Mouse (Mus musculus) hindbrain, embryonic 14.5 days (tissue): Measurements from ENCODE around the gene Efnb1. TPM values are rescaled to one million over a fixed set of nuclear protein-coding genes. Genes with fewer than 3 reads are reported as not detected.

Experiments used
- ATAC-seq: fragments of 200-750 bp; cut with Nextera tagmentation; 2 replicates; pipeline ENCODE4 v1.8.0; 2017; ENCODE audit warnings: moderate number of reproducible peaks, mild to moderate bottlenecking, moderate TSS enrichment, moderate library complexity; ENCODE audit not compliant: low FRiP score
- DNase-seq: peaks from one replicate; pipeline ENCODE4 v3.0.0-alpha.2; 2015; ENCODE audit warnings: low spot score
- H3K27ac ChIP-seq: fragments of 300-500 bp; sonication (generic); 2 replicates; pipeline ENCODE4 v1.5.1; 2014; ENCODE audit warnings: mild to moderate bottlenecking, moderate library complexity
- H3K27me3 ChIP-seq: fragments of 300-500 bp; sonication (generic); 2 replicates; pipeline ENCODE4 v1.6.1; 2014; ENCODE audit warnings: mild to moderate bottlenecking, low read length, mixed read lengths; ENCODE audit not compliant: control insufficient read depth, insufficient read depth
- H3K36me3 ChIP-seq: fragments of 300-500 bp; sonication (generic); replicated peaks from 2 replicates; pipeline ENCODE4 v1.6.1; 2014; ENCODE audit not compliant: control insufficient read depth, insufficient read depth
- H3K4me1 ChIP-seq: fragments of 300-500 bp; sonication (generic); replicated peaks from 2 replicates; pipeline ENCODE4 v1.6.1; 2014; ENCODE audit warnings: antibody characterized with exemption, low read length, mixed read lengths; ENCODE audit not compliant: control insufficient read depth, insufficient read depth
- H3K4me2 ChIP-seq: fragments of 300-500 bp; sonication (generic); replicated peaks from 2 replicates; pipeline ENCODE4 v1.6.1; 2014; ENCODE audit warnings: mild to moderate bottlenecking, moderate library complexity
- H3K4me3 ChIP-seq: fragments of 300-500 bp; sonication (generic); replicated peaks from 2 replicates; pipeline ENCODE4 v1.5.1; 2014; ENCODE audit warnings: mild to moderate bottlenecking, low read length
- H3K9ac ChIP-seq: fragments of 300-500 bp; sonication (generic); 2 replicates; pipeline ENCODE4 v1.6.1; 2014
- H3K9me3 ChIP-seq: fragments of 300-500 bp; sonication (generic); 2 replicates; pipeline ENCODE4 v1.6.1; 2016; ENCODE audit warnings: low read length; ENCODE audit not compliant: control insufficient read depth
- WGBS: fragments of 180-500 bp; shearing (Covaris S2); extraction: QIAGEN DNeasy Blood & Tissue Kit; methylation state at CpG from one replicate; pipeline ENCODE4 v1.1.7; 2014; 5-methylcytosine and 5-hydroxymethylcytosine counted together
- polyA plus RNA-seq: library from polyadenylated mRNA; unstranded; fragments of >200 nt; fragmentation: Nextera tagmentation; extraction: Ambion mirVana; gene quantifications from 2 replicates; pipeline ENCODE4 v1.2.1, GENCODE M21; 2014

Gene Efnb1
- polyA plus RNA-seq, 1 experiment from 2014 or later = 19.6 TPM

GRCm38 (mm10) chrX:99152141-99152540 lies 16.2 kb downstream of the Efnb1 start:
- H3K36me3 ChIP-seq = peaks cover 7% of the 10 kb centered on the region; the same call in 1 of the 2 replicates
- no peak for DNase-seq
- H3K4me2 ChIP-seq = no peak overlapping the region
- 23% methylated on average over 3 of the region's 3 CpGs for WGBS
- H3K27ac ChIP-seq = no peak overlapping the region
- no peak for ATAC-seq
- no peaks in the 10 kb centered on the region; the same call in 1 of the 2 replicates for H3K27me3 ChIP-seq
- H3K9ac ChIP-seq = no peak overlapping the region
- no peaks in the 10 kb centered on the region for H3K9me3 ChIP-seq
- 0 out of 2 replicates have a peak, but pooled peaks cover 5% of the 10 kb centered on the region for H3K4me1 ChIP-seq
- H3K4me3 ChIP-seq = no peak overlapping the region

- WGBS = 18% methylated on average over 9 of the region's 9 CpGs
- DNase-seq = no peak
- H3K9me3 ChIP-seq = no peaks in the 10 kb centered on the region
- no peak overlapping the region for H3K4me2 ChIP-seq
- no peak overlapping the region for H3K27ac ChIP-seq
- H3K4me1 ChIP-seq = 0 out of 2 replicates have a peak, but pooled peaks cover 5% of the 10 kb centered on the region
- H3K36me3 ChIP-seq = 0 out of 2 replicates have a peak, but pooled peaks cover 2% of the 10 kb centered on the region
- no peak overlapping the region for H3K4me3 ChIP-seq
- no peak overlapping the region for H3K9ac ChIP-seq
- ATAC-seq = peak; percentile 71
- H3K27me3 ChIP-seq = no peaks in the 10 kb centered on the region; the same call in 1 of the 2 replicates
These were observed 16.8 kb downstream of the Efnb1 start for GRCm38 (mm10) chrX:99152566-99153265.

DNA sequence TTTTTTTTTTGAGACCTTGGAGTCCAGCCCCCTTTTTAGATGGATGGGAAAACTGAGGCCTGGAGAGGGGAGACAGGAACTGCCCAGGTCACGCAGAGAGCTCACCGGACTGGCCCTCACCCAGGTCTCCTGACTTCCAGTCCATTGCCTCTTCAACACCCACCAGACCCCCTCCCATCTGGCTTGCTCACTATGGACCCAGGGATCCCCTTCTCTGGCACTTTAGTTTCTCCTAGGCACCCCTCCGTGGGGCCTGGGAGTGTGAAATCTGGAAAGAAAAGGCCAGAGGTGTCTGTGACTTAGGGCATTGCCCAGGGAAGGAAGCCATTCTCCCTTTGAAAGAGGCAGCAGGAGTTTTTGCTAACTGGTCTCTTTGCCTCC lies 17.3 kb downstream of the Efnb1 start:
- H3K4me1 ChIP-seq = 0 out of 2 replicates have a peak, but pooled peaks cover 5% of the 10 kb centered on the region
- no peak for DNase-seq
- H3K9me3 ChIP-seq = no peaks in the 10 kb centered on the region
- no peak overlapping the region for H3K4me3 ChIP-seq
- no peak overlapping the region for H3K27ac ChIP-seq
- no peak; the same call in 1 of the 2 replicates for ATAC-seq
- 22% methylated on average over 3 of the region's 3 CpGs for WGBS
- H3K36me3 ChIP-seq = no peaks in the 10 kb centered on the region
- no peak overlapping the region for H3K9ac ChIP-seq
- no peak overlapping the region for H3K4me2 ChIP-seq
- no peaks in the 10 kb centered on the region; the same call in 1 of the 2 replicates for H3K27me3 ChIP-seq

- 85% methylated on average over 5 of the region's 5 CpGs for WGBS
- Histone ChIP-seq H3K9me3 (no peaks in the 10 kb centered on the region), H3K4me2 (no peak overlapping the region), H3K27me3 (no peaks in the 10 kb centered on the region; the same call in 1 of the 2 replicates), H3K9ac (no peak overlapping the region), H3K4me3 (no peak overlapping the region), H3K27ac (no peak overlapping the region), H3K4me1 (0 out of 2 replicates have a peak, but pooled peaks cover 3% of the 10 kb centered on the region), H3K36me3 (no peaks in the 10 kb centered on the region)
- no peak for ATAC-seq
- DNase-seq = no peak
These were observed 18.4 kb downstream of the Efnb1 start for GRCm38 (mm10) chrX:99154358-99154757.

DNA sequence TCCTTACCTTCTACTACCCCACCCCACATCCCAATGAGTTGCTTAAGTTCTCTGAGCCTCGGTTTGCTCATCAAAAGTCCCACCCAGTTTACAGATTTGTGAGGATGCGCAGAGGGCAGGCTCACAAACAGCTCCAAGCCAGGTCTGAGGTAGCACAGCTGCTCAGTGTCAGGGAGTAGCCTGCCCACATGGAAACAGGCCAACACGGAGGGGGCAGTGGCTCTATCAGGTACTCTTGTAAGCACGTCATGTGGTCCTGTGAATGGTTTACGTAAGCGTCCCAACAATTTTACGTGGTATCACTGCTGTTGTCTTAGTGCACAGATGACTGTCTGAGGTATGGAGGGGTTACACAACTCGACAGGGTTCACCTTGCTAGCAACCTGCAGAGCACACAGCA lies 23.1 kb downstream of the Efnb1 start:
- ATAC-seq = no peak
- Histone ChIP-seq H3K4me1 (no peaks in the 10 kb centered on the region), H3K27me3 (peaks cover 10% of the 10 kb centered on the region), H3K27ac (no peak overlapping the region), H3K9ac (no peak overlapping the region), H3K9me3 (no peaks in the 10 kb centered on the region), H3K4me2 (no peak overlapping the region), H3K36me3 (no peaks in the 10 kb centered on the region), H3K4me3 (no peak overlapping the region)
- DNase-seq = no peak
- 88% methylated on average over 8 of the region's 8 CpGs for WGBS

DNA sequence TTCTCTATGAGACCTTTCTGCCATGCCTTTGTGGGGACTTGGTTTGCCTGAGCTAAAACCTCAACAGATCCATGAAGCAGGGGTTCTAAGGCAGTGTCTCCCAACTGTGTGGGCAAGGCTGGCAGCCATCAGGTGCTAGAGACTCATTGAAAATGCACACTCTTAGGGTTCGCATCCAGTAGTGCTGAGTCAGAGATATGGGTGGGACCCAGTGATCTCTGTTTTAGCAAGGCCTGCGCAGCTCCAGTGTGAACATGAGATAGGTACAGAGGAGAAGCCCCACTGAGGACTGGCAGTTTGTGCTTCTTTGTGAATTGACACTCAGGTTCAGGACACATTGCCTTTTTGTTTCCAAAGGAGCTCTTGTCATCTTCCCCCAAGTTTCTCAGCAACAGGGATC lies 28.2 kb downstream of the Efnb1 start:
- no peak overlapping the region for H3K9ac ChIP-seq
- H3K9me3 ChIP-seq = no peaks in the 10 kb centered on the region
- no peaks in the 10 kb centered on the region for H3K36me3 ChIP-seq
- WGBS = 91% methylated on average over 2 of the region's 2 CpGs
- no peak overlapping the region for H3K27ac ChIP-seq
- H3K4me3 ChIP-seq = no peak overlapping the region
- DNase-seq = no peak
- H3K4me1 ChIP-seq = no peaks in the 10 kb centered on the region
- H3K4me2 ChIP-seq = no peak overlapping the region
- ATAC-seq = no peak
- peaks cover 19% of the 10 kb centered on the region for H3K27me3 ChIP-seq

DNA sequence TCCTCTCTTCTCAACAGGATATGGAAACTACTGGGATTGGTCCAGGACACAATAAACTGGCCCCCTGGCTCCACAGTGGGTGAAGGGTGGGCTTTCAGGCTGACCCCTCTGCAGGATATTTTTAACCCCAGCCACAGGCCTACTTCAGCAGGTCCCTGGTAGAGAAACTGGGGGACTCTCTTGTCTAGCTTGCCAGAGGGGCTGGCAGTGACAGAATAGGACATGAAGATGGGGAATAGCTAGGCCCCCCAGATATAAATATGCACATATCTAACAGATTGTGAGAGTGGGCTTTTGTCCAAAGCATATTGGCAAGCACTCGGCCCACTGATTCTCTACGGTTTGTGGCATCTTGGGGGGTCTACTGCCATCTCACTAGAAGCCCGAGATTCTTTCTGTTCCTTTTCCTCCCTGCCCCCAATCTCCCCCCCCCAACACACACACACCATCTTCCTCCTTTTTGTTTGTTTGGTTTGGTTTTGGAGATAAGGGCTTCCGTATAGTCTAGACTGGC lies 29.0 kb downstream of the Efnb1 start:
- WGBS = 42% methylated on average over 4 of the region's 4 CpGs
- no peaks in the 10 kb centered on the region for H3K9me3 ChIP-seq
- DNase-seq = no peak
- H3K4me1 ChIP-seq = no peaks in the 10 kb centered on the region
- H3K4me2 ChIP-seq = no peak overlapping the region
- peaks cover 25% of the 10 kb centered on the region for H3K27me3 ChIP-seq
- H3K36me3 ChIP-seq = no peaks in the 10 kb centered on the region
- no peak overlapping the region for H3K4me3 ChIP-seq
- H3K27ac ChIP-seq = no peak overlapping the region
- no peak overlapping the region for H3K9ac ChIP-seq
- ATAC-seq = no peak

DNA sequence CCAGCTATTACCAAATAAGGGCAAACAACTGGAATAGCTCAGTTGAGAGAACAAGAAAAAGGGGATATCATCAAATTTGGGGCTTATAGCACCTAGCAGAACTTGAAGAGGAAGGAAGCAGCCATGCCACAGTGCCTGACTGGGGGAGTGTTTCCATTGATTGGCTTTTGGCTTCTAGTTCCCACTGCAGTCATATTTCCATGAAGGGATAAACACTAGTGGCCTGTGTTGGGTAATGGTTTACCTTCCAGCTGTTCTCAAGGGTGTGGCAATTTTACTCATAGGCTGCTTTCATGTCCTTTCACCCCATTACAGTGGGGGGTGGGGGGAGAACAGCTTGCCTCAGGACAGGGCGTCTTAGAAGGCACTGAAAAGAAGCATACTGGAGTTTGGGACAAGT lies 31.1 kb downstream of the Efnb1 start:
- Histone ChIP-seq H3K9me3 (no peaks in the 10 kb centered on the region), H3K27me3 (peaks cover 30% of the 10 kb centered on the region), H3K4me1 (no peaks in the 10 kb centered on the region), H3K9ac (no peak overlapping the region), H3K27ac (no peak overlapping the region), H3K36me3 (no peaks in the 10 kb centered on the region), H3K4me2 (no peak overlapping the region), H3K4me3 (no peak overlapping the region)
- DNase-seq (no peak), ATAC-seq (no peak)
- WGBS = 73% methylated on average over 1 of the region's 1 CpGs

DNA sequence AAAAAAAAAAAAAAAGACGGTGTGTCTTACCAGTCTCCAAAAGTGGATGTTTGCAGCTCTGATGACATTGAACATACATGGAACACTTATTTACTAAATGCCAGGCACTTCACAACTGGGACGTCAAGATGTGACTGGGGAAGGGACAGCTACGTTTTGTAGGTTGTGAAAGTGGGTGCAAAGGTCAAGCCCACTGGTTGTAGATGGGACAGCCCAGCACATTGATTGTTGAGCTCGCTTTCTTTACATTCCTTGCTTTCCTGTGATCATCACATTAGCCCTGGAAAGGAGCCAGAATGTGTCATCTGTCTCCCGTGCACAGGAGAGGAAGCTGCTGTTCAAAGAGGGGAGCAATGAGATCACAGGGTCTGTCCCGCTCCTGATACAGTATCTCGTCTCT lies 31.6 kb downstream of the Efnb1 start:
- no peak overlapping the region for H3K4me3 ChIP-seq
- DNase-seq = no peak
- no peak overlapping the region for H3K4me2 ChIP-seq
- no peak for ATAC-seq
- H3K9me3 ChIP-seq = no peaks in the 10 kb centered on the region
- H3K4me1 ChIP-seq = no peaks in the 10 kb centered on the region
- no peaks in the 10 kb centered on the region for H3K36me3 ChIP-seq
- no peak overlapping the region for H3K9ac ChIP-seq
- 69% methylated on average over 7 of the region's 7 CpGs for WGBS
- no peak overlapping the region for H3K27ac ChIP-seq
- peaks cover 30% of the 10 kb centered on the region for H3K27me3 ChIP-seq
